Mouse (Mus musculus): ENCODE results near the gene Dlg5. TPM values are rescaled to one million over a fixed set of nuclear protein-coding genes. Genes with fewer than 3 reads are reported as not detected.

Gene Dlg5
- polyA plus RNA-seq, 1 experiment from 2014 or later: 6.0 TPM

- H3K9ac ChIP-seq (replicated peaks; ENCODE audit: low read depth): no peak overlapping the region
- H3K27me3 ChIP-seq (replicated peaks; ENCODE audit: insufficient read depth, low read length): no peaks in the 10 kb centered on the region
- no peaks in the 10 kb centered on the region for H3K36me3 ChIP-seq (ENCODE audit: insufficient read depth, low read length)
- H3K4me1 ChIP-seq (ENCODE audit: insufficient read depth, low read depth, low read length): no peaks in the 10 kb centered on the region
- TF ChIP-seq CTCF (IDR thresholded peaks at IDR 0.05) (no peak), EP300 (IDR thresholded peaks at IDR 0.05) (no peak)
- no peak overlapping the region for H3K27ac ChIP-seq (ENCODE audit: low read length)
- ATAC-seq (no peak), DNase-seq (ENCODE audit: low spot score) (no peak)
- H3K4me3 ChIP-seq (ENCODE audit: low read depth, low read length): no peak overlapping the region
- H3K9me3 ChIP-seq (ENCODE audit: low read length): no peaks in the 10 kb centered on the region
- 68% methylated on average over 3 of the region's 3 CpGs for WGBS
- no peak overlapping the region for H3K4me2 ChIP-seq (replicated peaks; ENCODE audit: low read depth, low read length)
Measured at GRCm38 (mm10) chr14:24089181-24089580, 156.5 kb downstream of the Dlg5 start.

GRCm38 (mm10) chr14:24087430-24087829 is 158.3 kb downstream of the Dlg5 start:
- H3K4me3 ChIP-seq (ENCODE audit: low read depth, low read length): no peak overlapping the region
- H3K4me1 ChIP-seq (ENCODE audit: insufficient read depth, low read depth, low read length): no peaks in the 10 kb centered on the region
- H3K4me2 ChIP-seq (replicated peaks; ENCODE audit: low read depth, low read length): no peak overlapping the region
- 92% methylated on average over 3 of the region's 3 CpGs for WGBS
- DNase-seq (ENCODE audit: low spot score) (no peak), ATAC-seq (no peak)
- no peak for TF ChIP-seq EP300 (IDR thresholded peaks at IDR 0.05)
- no peak for TF ChIP-seq CTCF (IDR thresholded peaks at IDR 0.05)
- H3K27me3 ChIP-seq (replicated peaks; ENCODE audit: insufficient read depth, low read length): no peaks in the 10 kb centered on the region
- H3K9me3 ChIP-seq (ENCODE audit: low read length): no peaks in the 10 kb centered on the region
- no peak overlapping the region for H3K27ac ChIP-seq (ENCODE audit: low read length)
- H3K36me3 ChIP-seq (ENCODE audit: insufficient read depth, low read length): no peaks in the 10 kb centered on the region
- H3K9ac ChIP-seq (replicated peaks; ENCODE audit: low read depth): no peak overlapping the region

GRCm38 (mm10) chr14:24086481-24086880 is 159.2 kb downstream of the Dlg5 start:
- H3K9ac ChIP-seq (replicated peaks; ENCODE audit: low read depth): no peak overlapping the region
- ATAC-seq (no peak), DNase-seq (ENCODE audit: low spot score) (no peak)
- H3K4me3 ChIP-seq (ENCODE audit: low read depth, low read length): no peak overlapping the region
- H3K4me2 ChIP-seq (replicated peaks; ENCODE audit: low read depth, low read length): no peak overlapping the region
- no peaks in the 10 kb centered on the region for H3K4me1 ChIP-seq (ENCODE audit: insufficient read depth, low read depth, low read length)
- no peaks in the 10 kb centered on the region for H3K9me3 ChIP-seq (ENCODE audit: low read length)
- TF ChIP-seq EP300 (IDR thresholded peaks at IDR 0.05) (no peak), CTCF (IDR thresholded peaks at IDR 0.05) (no peak)
- no peak overlapping the region for H3K27ac ChIP-seq (ENCODE audit: low read length)
- no peaks in the 10 kb centered on the region for H3K36me3 ChIP-seq (ENCODE audit: insufficient read depth, low read length)
- WGBS: 55% methylated on average over 5 of the region's 5 CpGs
- H3K27me3 ChIP-seq (replicated peaks; ENCODE audit: insufficient read depth, low read length): no peaks in the 10 kb centered on the region

Small RNA genes within 50 kb of the gene (microRNA-seq; reads per million reads assigned to microRNA genes)
- not detected for gene Mir7210

Other genes starting within 250 kb of the Dlg5 start
- 0.62 and 0.73 TPM in 2 replicates for gene Kcnma1, start 231.4 kb downstream of the Dlg5 start, polyA plus RNA-seq (2015; fragmentation: Nextera tagmentation; extraction: Ambion mirVana)
- gene E330034G19Rik, start 47.3 kb upstream of the Dlg5 start, polyA plus RNA-seq (2015; fragmentation: Nextera tagmentation; extraction: Ambion mirVana): not detected in 2 replicates
- 8.4 and 10.1 TPM in 2 replicates for gene Polr3a, start 241.1 kb upstream of the Dlg5 start, polyA plus RNA-seq (2015; fragmentation: Nextera tagmentation; extraction: Ambion mirVana)
- 752 and 791 TPM in 2 replicates for gene Rps24, start 241.2 kb upstream of the Dlg5 start, polyA plus RNA-seq (2015; fragmentation: Nextera tagmentation; extraction: Ambion mirVana)